Mouse (Mus musculus): ENCODE results near the gene Ptgdr2. TPM values are rescaled to one million over a fixed set of nuclear protein-coding genes. Genes with fewer than 3 reads are reported as not detected.

Ptgdr2 gene
- total RNA-seq (2014; fragmentation: Nextera tagmentation) (not detected in 2 replicates), total RNA-seq (2017) (not detected in 2 replicates)

- ATAC-seq (replicated peaks; ENCODE audit: low FRiP score, low TSS enrichment, poor library complexity, severe bottlenecking), result peak; percentile 81
Observed at GRCm38 (mm10) chr19:10937110-10937563, at the start of gene Ptgdr2. Gene Ptgdr2, plus strand, starts transcription at chr19:10937160.

DNA sequence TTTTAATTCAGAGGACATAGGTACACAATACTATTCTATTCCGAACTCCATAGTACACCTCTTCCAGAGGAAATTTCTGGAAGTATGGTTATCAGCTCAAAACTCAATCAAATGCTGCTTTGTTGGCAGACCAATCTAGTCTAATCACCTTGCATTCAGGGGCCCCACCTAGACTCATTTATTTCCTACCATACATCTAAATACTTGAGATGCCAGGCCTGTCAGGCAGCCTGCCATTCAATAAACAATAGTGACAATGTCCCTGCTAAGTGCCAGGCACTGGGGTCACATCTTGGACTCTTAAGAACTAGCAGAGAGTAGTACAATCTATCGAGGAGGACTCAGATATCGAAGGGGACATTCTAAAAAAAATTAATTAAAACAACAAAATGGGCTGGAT lies 44.8 kb upstream of the Ptgdr2 start:
- no peak for ATAC-seq (replicated peaks; ENCODE audit: low FRiP score, low TSS enrichment, poor library complexity, severe bottlenecking)

- ATAC-seq (replicated peaks; ENCODE audit: low FRiP score, low TSS enrichment, poor library complexity, severe bottlenecking), result peak; percentile 94
Observed at GRCm38 (mm10) chr19:10895016-10895528, 41.9 kb upstream of the Ptgdr2 start, which contains the start of gene Prpf19. Gene Prpf19, plus strand, starts transcription at chr19:10895231.

DNA sequence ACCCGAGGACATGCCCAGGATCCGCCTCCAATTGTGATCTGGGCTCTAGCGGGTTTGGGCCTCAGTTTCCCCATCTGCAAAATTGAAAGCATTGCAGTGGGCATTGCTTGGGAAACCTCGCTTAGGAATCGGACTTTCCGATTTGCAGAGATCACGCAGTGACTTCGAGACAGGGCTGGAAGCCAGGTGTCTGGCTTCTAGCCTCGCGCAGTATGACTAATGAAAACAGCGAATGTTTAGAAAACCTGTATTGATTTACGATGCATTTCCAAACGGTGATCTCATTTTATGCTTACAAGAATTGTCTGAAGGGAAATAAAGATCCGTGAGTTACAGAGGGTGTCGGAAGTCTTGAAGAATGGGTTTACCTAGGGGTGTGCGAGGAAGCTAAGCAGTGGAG lies 41.3 kb upstream of the Ptgdr2 start:
- 0 out of 2 replicates have a peak, but pooled peaks have one; percentile 18 for ATAC-seq (replicated peaks; ENCODE audit: low FRiP score, low TSS enrichment, poor library complexity, severe bottlenecking)

GRCm38 (mm10) chr19:10896849-10897248 lies 40.1 kb upstream of the Ptgdr2 start:
- ATAC-seq (replicated peaks; ENCODE audit: low FRiP score, low TSS enrichment, poor library complexity, severe bottlenecking), result no peak

DNA sequence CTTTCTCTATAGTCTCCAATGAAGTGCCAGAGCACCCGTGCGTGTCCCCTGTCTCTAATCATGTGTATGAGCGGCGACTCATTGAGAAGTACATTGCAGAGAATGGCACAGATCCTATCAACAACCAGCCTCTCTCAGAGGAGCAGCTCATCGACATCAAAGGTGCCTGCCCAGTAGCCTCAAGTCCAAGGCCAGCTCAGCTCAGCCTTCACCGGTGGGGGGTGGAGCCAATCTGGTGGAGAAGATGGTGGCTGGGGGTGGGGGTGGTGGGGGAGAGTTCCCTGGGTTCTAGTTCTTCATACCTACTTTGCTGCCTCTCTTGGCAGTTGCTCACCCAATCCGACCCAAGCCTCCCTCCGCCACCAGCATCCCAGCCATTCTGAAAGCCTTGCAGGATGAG lies 39.5 kb upstream of the Ptgdr2 start:
- ATAC-seq (replicated peaks; ENCODE audit: low FRiP score, low TSS enrichment, poor library complexity, severe bottlenecking), result no peak

DNA sequence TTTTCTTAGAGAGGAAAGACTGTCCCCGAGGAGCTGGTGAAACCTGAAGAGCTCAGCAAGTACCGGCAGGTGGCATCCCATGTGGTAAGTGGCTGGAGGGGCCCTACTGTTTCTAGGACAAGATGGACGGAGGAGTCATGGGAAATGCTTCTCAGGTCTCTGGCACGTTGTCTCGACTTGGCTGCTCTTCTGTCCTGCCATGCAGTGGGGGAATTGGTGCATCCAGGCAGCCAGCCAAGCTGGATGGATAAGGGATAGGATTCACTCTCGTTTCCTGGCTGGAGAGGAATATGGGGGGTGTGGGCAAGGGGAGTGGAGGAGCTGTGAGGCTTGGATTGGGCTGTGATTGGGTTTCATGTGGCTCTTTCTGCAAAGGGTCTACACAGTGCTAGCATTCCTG lies 36.6 kb upstream of the Ptgdr2 start:
- ATAC-seq (replicated peaks; ENCODE audit: low FRiP score, low TSS enrichment, poor library complexity, severe bottlenecking), result no peak

GRCm38 (mm10) chr19:10901046-10901445 lies 35.9 kb upstream of the Ptgdr2 start:
- no peak for ATAC-seq (replicated peaks; ENCODE audit: low FRiP score, low TSS enrichment, poor library complexity, severe bottlenecking)

DNA sequence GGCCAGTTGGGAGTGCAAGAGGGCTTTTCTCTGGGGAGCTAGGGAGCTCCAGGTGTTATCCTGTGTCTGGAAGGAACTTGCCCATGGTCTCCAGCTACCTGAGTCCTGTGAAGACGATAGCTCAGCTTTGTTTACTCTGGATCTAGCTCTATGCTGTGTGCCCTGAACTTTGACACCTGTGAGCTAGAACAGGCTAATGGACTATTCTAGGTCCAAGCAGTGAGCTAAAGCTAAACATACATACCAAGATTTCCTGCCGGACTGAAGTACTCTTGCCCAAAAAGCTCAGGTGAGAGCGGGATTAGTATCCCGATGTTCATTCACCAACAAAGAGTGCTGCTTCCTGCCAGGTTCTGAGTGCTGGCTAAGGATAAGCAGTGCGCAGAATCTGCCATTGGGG lies 32.4 kb upstream of the Ptgdr2 start:
- no peak for ATAC-seq (replicated peaks; ENCODE audit: low FRiP score, low TSS enrichment, poor library complexity, severe bottlenecking)

DNA sequence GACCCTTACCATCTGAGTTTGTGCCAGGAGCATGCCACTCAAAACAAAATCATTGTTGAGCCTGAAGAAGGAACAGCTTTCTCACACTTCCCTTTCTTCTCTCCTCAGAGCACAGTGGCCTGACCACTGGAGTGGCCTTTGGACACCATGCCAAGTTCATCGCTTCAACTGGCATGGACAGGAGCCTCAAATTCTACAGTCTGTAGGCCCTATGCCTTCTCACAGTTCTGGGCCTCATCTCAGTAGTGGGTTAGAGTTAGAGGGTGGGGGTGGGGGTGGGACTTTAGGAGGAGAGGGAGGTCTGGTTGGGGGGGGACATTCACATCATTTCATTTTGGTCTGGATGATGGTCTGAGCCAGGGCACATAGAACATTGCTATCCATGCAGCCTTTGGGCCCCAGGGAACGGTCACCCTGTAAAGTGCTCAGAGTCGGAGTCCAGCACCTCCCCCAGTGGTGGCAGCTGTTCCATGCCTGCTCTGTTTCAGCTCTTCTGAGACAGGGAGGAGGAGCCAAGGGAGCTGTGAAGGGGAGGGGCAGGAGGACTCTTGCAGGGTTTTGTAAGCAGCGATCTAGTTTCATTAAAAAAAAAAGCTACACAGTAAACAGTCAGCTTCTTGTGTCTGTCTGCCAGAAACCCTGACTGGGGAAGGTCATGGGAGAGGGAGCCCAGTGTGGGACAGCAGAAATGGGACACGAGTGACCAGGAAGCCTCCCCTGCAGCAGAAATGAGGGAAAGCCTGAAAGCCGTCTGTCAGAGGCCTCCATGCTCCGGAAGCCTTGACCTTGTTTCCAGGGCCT lies 31.8 kb upstream of the Ptgdr2 start:
- no peak for ATAC-seq (replicated peaks; ENCODE audit: low FRiP score, low TSS enrichment, poor library complexity, severe bottlenecking)

DNA sequence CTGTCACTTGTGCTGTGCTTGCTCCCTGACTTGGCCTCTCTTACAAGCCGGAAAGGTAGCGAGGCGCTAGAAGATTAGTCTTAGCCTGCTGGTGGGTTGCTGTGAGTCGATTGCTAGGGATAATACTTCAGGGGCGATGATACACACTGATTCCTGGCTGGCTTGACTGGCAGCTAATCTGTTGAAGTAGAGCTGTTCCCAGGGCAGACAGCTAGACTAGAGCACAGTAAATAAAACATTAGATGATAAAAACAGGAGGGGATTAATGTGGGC lies 31.3 kb upstream of the Ptgdr2 start:
- no peak for ATAC-seq (replicated peaks; ENCODE audit: low FRiP score, low TSS enrichment, poor library complexity, severe bottlenecking)

DNA sequence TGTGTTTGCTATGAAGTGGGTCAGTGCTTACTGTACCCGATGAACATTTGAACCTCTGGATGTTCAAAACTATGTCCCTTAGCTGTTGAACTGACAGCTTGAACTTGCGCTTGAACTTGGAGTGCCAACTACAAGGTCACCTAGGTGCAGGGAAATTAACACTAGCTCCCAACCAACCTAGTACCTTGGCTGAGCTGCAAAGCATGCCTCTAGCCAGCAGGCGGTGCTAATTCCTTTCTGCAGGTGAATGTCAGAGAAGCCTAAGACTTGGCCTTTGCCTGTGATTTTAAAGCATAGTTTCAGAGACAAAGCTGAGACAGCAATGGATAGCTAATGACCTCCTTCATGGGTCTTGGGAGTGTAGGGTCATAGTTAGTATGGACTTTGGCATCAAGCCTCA lies 29.1 kb upstream of the Ptgdr2 start:
- peak; percentile 66 for ATAC-seq (replicated peaks; ENCODE audit: low FRiP score, low TSS enrichment, poor library complexity, severe bottlenecking)

GRCm38 (mm10) chr19:10909087-10909721 lies 27.8 kb upstream of the Ptgdr2 start:
- ATAC-seq (replicated peaks; ENCODE audit: low FRiP score, low TSS enrichment, poor library complexity, severe bottlenecking), result no peak

- peak; percentile 31; the same call in 1 of the 2 replicates for ATAC-seq (replicated peaks; ENCODE audit: low FRiP score, low TSS enrichment, poor library complexity, severe bottlenecking)
Observed at GRCm38 (mm10) chr19:10914291-10914690, 22.7 kb upstream of the Ptgdr2 start.

GRCm38 (mm10) chr19:10914870-10915269 lies 22.1 kb upstream of the Ptgdr2 start:
- no peak for ATAC-seq (replicated peaks; ENCODE audit: low FRiP score, low TSS enrichment, poor library complexity, severe bottlenecking)

DNA sequence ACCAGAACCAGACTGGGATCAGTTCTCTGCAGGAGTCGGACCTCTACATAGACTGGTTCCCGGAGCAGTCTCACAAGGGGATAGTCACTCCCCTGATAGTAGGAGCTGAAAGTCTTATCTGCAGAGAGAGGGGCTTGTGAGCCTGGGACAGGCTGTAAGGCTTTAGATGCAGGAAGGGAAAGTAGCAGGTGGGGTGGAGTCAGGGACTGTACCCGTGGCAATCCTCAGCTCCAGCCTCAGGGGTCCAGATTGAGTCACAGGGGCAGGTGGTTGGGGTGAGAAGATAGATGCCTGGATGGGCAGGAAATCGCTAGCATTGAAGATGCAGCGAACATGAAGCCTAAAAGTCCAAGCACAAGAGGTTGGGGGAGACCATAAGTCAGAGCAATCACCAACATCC lies 20.5 kb upstream of the Ptgdr2 start:
- no peak for ATAC-seq (replicated peaks; ENCODE audit: low FRiP score, low TSS enrichment, poor library complexity, severe bottlenecking)

DNA sequence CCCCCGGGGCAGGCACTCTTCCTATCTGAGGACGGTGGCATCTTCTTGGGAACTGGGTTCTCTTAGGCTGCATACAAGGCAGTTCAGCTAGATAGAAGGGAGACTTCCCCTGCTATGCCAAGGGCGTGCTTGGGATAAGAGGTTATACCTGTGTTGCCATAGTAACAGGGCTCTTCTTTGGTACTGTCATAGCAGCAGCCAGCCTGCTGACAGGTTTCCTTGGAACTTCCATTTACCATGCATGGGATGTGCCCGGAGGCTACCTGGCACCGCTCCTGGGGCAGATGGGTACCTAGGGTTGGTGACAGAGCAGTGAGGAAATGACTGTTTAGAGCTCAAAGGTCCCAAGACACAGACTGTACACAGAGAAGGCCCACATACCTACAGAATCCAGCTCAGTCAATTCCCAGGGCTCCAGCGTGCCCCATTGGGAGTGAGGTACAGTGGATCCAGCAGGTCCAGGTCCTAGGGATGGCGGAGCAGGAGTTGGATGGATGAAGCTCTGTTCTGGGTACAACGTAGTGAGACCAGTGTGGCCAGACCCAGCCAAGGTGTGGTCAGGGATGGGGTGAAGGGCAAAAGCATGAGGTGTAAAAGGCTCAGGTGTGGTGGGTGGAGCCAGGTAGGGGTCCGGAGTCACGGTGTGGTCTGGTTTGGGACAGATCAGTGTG lies 18.5 kb upstream of the Ptgdr2 start:
- ATAC-seq (replicated peaks; ENCODE audit: low FRiP score, low TSS enrichment, poor library complexity, severe bottlenecking), result no peak

GRCm38 (mm10) chr19:10920532-10920931 lies 16.4 kb upstream of the Ptgdr2 start, which contains the start of gene Zp1:
Gene Zp1, minus strand, starts transcription at chr19:10920632.
- no peak for ATAC-seq (replicated peaks; ENCODE audit: low FRiP score, low TSS enrichment, poor library complexity, severe bottlenecking)

- ATAC-seq (replicated peaks; ENCODE audit: low FRiP score, low TSS enrichment, poor library complexity, severe bottlenecking), result no peak
Observed at GRCm38 (mm10) chr19:10921058-10921457, 15.9 kb upstream of the Ptgdr2 start.

DNA sequence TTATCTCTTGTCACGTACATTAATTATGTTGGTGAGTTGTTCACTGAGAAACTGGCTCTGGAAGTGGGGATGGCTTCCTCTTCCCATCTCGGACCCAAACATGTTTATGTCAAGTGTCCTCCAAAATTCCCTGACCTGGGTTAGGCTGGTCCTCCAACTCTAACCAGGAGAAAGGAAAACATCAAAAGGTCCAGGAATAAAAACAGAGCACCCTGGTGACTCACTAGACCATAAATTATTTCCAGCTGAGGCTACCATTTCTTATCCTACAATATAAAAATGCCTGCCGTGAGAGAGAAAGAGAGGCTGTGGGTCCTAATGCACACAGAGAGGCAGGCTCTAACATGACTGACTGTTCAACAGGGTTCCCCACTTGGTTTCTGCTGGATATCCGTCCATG lies 12.7 kb upstream of the Ptgdr2 start:
- ATAC-seq (replicated peaks; ENCODE audit: low FRiP score, low TSS enrichment, poor library complexity, severe bottlenecking), result no peak

Measured in megakaryocyte-erythroid progenitor cell, adult 5-6 weeks (primary cell).